Mouse (Mus musculus) CH12F3 (cell line): ENCODE results near the gene Dera.

Experiments
- in situ Hi-C: fragments of 300-500 bp; cut with MboI; formaldehyde crosslinking; loops from 2 replicates; pipeline ENCODE4 v1.14.3; 2020; ENCODE audit warnings: low sequenced_read_pairs

Dera gene

DNA sequence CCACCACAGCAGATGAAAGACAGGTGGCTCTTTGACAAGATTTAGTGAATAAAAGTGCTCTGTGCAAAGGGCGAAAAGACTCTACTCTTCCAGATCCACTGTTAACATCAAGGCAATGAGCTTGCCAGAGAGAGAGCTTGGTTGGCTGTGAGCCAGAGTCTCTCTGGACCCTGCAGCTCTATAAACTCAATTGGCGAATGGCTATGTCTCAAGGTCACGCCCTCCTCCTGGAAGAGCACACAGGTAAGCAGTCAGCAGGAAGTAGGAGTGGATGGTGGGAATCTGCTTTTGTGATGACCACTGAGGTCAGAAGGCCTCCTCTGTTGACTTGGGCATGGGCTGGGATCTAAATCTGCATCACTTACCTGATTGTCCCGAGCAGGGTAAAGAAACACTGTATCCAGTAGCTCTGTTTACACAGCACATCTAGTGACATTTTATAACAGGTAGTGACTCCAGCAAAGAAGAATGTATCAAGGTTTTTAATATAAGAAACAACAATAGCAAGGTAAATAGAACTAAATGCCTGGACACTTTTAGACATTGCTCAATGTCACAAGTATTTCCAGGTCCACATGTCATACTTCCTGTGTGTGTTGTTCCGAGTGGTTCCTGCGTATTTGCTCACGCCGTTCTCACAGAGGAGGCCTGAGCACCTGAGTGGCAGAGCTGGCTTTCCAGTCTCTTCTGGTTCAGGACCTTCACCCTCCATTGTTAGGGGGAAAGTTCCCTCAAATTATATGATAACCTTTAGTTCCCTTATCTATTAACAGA is 120.3 kb downstream of the Dera start:
- in situ Hi-C loops = no loop called here

- in situ Hi-C loops = no loop called here
These were observed 131.3 kb downstream of the Dera start for GRCm38 (mm10) chr6:137885644-137886043.

DNA sequence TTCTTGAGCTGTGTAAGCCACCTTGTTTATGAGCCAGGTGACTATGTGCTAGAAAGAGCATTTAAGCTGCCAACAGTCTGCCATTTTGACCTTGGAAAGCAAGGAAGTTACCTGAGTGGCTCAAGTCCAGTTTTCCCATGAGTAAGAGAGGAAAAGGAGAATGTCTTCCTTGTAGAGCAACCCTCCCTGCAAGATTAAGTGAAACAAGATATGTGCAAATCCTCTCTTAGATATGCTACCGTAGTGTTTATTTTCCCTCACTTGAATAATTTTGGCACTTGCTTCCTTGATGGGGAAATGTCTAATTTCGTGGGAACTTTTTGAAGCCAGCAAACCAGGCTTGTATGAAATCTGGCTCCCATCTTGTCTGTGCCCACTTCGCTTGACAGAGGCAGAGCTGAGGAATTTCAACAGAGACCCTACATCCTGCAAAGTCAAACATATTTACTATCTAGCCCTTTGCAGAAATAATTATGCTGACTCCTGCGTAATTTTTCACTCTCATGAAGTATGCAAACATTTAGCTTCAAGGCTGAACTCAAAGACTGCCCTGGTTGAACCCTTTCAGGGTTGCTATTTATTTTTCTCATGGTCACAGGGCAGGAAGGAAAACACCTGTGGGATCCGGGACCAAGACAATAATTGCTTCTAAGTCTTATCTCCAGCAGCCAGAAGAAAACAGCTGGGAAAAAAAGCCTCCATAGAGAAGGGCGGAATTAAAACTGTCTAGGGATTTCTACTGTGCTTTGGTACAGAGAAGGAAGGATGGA is 132.0 kb downstream of the Dera start:
- in situ Hi-C loops = no loop called here

DNA sequence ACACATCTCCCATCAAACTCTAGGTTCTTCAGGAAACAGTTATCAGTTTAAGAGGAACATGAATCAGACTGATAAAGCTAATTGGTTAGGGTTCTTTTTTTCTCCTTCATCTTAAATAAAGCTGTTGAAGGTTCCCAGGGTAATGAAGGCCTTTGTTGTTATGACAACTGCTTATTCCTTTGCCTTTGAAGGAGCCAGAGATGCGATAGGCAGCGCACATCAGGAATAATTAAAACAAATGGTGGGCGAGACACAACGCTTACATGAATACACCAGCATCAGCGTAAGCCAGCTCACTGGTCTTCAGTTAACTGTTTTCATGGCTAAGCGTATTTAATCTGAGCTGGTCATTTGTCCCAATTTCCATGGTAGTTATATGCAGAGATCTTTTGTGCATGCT is 132.9 kb downstream of the Dera start:
- in situ Hi-C loops = no loop called here

DNA sequence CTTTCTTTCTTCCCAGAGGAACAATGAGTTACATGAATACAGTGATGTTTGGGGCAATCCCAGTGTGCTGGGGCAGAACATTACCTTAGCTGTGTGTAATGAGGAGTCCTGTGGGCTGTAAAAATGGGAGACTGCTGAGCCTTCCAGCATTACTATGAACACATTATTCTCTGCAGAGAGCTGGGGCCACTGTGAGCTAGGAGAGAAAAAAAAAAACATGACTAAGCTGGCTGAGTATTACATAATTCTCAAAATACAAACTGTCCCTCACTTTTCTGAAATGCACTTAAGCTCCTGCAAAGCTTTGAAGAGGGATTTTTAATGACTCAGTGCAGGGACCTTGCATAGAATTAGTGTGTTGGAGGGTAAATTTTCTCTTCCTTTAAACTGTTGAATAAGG is 143.3 kb downstream of the Dera start:
- in situ Hi-C loops = no loop called here

GRCm38 (mm10) chr6:137901255-137901654 is 146.9 kb downstream of the Dera start:
- in situ Hi-C loops = no loop called here
